Mouse (Mus musculus): Measurements from ENCODE around the gene Pkdrej.

Gene Pkdrej

DNA sequence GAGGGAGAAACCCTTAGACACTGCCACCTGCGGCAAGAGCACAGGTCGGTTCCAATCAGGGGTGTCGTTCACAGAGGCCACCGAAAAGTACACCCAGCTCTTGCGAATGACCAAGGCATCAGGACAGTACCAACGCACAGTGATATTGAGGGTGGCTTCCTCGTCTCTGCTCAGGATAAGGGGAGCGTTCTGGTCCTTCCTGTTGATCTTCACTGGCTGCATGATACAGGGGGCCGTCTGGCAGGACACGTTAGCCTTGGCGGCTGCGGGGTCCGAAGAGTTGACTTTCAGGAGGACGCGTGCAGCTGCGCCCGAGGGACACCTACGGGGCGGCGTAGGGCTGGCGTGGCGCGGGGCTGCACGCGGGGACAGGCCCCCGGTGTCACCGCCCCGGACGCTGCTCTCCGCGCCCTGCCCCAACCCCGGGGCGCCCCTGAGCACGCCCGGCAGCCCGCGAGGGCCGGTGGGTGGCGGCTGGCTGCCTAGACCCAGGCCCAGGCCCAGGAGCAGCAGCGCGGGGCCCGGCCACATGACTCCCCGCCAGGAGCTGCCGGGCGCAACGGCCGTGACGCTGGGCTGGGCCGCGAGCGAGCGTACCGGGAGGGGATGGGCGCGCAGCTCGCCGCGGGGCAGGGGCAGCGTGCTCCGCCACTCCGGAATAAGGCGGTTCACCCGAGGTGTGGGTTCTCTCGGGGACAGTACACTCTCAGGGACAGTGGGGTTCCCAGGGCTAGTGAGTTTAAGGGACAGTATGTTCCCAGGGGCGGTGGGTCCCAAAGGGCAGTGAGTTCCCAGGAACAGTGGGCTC lies at the start of gene Pkdrej:
Pkdrej (minus strand) TSS at position 532 of the 808 bp plus-strand sequence.
- TF ChIP-seq GATA4 (IDR thresholded peaks at IDR 0.05; ENCODE audit: insufficient replicate concordance, low read length) = no peak

GRCm38 (mm10) chr15:85867696-85868095 lies 46.2 kb upstream of the Pkdrej start:
- TF ChIP-seq GATA4 (IDR thresholded peaks at IDR 0.05; ENCODE audit: insufficient replicate concordance, low read length) = no peak

- no peak for TF ChIP-seq GATA4 (IDR thresholded peaks at IDR 0.05; ENCODE audit: insufficient replicate concordance, low read length)
Measured at GRCm38 (mm10) chr15:85859490-85860031, 38.0 kb upstream of the Pkdrej start, which contains the start of gene Gtse1. Gene Gtse1, plus strand, starts transcription at chr15:85859745.

DNA sequence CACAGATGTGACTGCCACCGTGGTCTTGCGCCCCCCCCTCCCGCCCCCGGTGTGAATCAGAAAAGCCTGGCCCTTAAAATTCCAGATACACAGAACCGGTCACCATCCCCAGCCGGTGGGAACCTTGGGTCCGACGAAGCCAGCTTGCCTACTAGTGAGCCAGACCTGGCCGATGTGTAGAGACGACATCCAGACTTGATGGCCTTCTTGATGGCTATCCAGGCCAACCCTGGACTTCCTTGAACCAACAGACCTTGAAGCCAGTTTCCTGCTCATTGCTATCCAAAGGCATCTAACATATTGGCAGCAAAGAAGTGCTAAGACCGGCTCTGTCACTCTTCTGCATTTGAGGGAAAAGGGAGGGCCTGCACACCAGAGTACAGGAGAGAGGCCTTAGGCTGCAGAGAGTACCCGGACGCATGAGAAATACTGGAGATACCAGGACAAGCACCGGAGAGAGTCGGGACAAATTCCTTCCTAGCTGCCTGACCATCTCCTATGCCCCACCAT lies 37.5 kb upstream of the Pkdrej start:
- TF ChIP-seq GATA4 (IDR thresholded peaks at IDR 0.05; ENCODE audit: insufficient replicate concordance, low read length) = no peak

- TF ChIP-seq GATA4 (IDR thresholded peaks at IDR 0.05; ENCODE audit: insufficient replicate concordance, low read length) = no peak
Measured at GRCm38 (mm10) chr15:85851656-85852392, 30.3 kb upstream of the Pkdrej start.

DNA sequence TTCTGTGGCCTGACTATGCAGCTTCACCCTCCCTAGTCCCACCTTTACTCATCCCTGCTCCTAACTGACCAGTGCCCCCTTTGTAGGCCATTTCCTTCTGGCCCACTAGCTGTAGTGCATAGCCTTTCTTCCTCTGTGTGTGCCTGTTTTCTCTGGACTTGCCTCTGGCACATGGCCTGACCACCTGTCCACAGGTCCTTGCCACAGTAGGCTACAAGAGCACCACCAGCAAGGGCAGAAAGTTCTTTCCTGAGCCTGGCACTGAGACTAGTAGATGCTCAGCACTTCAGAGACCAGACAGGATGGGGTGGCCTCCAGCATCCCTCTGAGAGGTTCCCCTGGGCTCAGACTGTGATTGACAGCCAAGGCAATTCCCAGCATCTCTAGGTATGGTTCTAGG lies 23.5 kb upstream of the Pkdrej start:
- TF ChIP-seq GATA4 (IDR thresholded peaks at IDR 0.05; ENCODE audit: insufficient replicate concordance, low read length) = no peak

DNA sequence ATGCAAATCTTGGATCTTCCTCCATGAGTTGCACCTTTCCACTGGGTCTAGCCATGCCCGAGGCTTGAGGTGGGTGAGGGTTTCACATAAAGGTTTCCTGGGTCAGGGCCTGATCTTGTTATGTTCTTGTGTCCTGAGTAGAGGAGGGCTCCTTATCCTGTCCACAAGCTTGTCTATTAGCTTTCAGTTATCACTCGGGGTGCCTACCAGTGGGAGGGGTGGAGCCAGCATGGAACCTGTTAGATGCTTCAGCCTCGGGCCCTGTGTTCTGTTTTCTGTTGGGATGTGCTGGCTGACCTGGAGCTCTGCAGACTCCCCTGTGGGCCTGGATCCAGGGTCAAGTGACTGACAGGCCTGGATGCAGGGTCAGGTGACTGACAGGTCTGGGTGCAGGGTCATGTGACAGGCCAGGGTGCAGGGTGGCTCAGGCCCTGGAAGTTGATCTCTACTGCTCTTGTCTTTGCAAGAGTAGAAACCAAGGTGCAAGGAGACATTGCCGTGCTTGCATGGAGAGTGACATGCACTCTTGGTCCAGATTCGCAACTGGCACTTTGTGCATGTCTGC lies 20.3 kb upstream of the Pkdrej start:
- TF ChIP-seq GATA4 (IDR thresholded peaks at IDR 0.05; ENCODE audit: insufficient replicate concordance, low read length) = no peak

- no peak for TF ChIP-seq GATA4 (IDR thresholded peaks at IDR 0.05; ENCODE audit: insufficient replicate concordance, low read length)
Measured at GRCm38 (mm10) chr15:85840983-85841382, 19.4 kb upstream of the Pkdrej start.

- TF ChIP-seq GATA4 (IDR thresholded peaks at IDR 0.05; ENCODE audit: insufficient replicate concordance, low read length) = no peak
Measured at GRCm38 (mm10) chr15:85836887-85837286, 15.4 kb upstream of the Pkdrej start.

GRCm38 (mm10) chr15:85835335-85835734 lies 13.8 kb upstream of the Pkdrej start:
- TF ChIP-seq GATA4 (IDR thresholded peaks at IDR 0.05; ENCODE audit: insufficient replicate concordance, low read length) = no peak

DNA sequence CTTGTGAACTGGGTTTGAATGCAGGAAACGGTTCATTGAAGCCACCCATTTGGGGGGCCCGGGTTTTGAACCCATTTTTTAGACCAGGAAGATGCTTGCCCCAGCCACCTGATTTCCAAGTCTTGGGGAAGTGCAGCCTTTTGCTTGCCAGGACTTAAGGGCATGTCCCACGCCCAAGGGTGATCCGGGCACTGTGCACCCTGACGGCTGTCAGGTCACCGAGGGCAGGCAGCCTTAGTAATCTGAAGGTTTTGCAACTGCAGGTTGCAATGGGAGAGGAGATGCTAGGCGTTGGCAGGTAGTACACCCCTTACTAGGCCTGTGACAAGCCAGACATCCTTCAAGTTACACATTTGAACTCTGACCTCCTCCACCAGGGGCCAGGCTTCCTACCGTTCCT lies 11.1 kb upstream of the Pkdrej start:
- no peak for TF ChIP-seq GATA4 (IDR thresholded peaks at IDR 0.05; ENCODE audit: insufficient replicate concordance, low read length)

GRCm38 (mm10) chr15:85831954-85832590 lies 10.5 kb upstream of the Pkdrej start, which contains the start of gene Ttc38:
Gene Ttc38, plus strand, starts transcription at chr15:85832306.
- TF ChIP-seq GATA4 (IDR thresholded peaks at IDR 0.05; ENCODE audit: insufficient replicate concordance, low read length) = no peak; the same call in 1 of the 2 replicates

DNA sequence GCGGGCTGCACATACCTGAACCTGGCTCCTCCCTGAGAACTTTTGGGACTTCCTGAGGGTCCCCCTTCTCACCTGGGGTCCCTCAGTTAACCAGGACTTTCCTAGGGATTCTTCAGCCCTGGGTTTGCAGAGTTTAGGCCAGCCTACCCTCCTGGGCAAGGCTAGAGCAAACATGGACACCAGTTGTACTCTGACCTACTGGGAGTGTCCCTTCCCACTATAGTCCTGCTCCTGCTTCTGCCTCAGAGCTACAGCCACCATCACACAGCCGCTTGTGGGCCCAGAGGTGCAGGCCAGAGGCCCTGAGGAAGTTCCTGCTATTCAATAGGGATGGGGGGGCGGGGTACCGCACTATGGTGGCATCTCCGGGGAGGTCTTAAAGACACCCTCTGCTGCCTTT lies 7.9 kb upstream of the Pkdrej start:
- TF ChIP-seq GATA4 (IDR thresholded peaks at IDR 0.05; ENCODE audit: insufficient replicate concordance, low read length) = no peak

- no peak for TF ChIP-seq GATA4 (IDR thresholded peaks at IDR 0.05; ENCODE audit: insufficient replicate concordance, low read length)
Measured at GRCm38 (mm10) chr15:85828071-85828470, 6.5 kb upstream of the Pkdrej start.

DNA sequence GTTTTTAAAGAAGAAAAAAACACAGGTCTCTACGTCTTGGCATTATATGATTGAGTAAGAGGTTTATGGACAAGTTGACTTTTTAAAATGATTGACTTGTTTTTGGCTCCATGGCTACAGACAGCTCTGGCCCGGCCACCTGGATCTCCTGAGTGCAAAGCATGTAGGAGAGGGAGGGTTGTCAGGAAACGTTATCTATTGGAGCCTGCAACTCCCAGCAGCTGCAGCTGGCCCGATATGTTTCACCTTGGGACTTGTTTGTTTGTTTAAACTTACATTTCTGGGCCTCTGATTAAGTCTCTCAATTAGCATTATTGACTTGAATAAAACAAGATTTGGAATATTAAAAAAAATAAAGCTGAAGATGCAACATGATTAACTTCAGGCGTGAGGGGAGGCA lies 5.1 kb upstream of the Pkdrej start:
- TF ChIP-seq GATA4 (IDR thresholded peaks at IDR 0.05; ENCODE audit: insufficient replicate concordance, low read length) = no peak

All from liver, adult (tissue).